In genomic region chr2:102354076-102354475, GRCm38 (mm10) we compare ENCODE assay signal across 26 mouse cellular contexts. TPM values are rescaled to one million over a fixed set of nuclear protein-coding genes. Genes with fewer than 3 reads are reported as not detected.
DNase-seq lines count a peak whose midpoint lies in the region; ATAC-seq lines count a peak whose summit lies in the region.
"Had no signal": no experiment of that assay in that cellular context is flagged by ENCODE, and none has a peak within 500 bp of the region (broad histone marks: within the 10 kb centered on the region; RNA-seq: fewer than 3 reads in every experiment).

No protein-coding gene starts in this region.

- H3K36me3 ChIP-seq in forebrain, embryonic 14.5 days (ENCODE audit: control insufficient read depth, insufficient read depth, low read length), result peaks cover 17% of the 10 kb centered on the region

- 37% methylated on average over 1 of the region's 1 CpGs for WGBS in forebrain, embryonic 14.5 days

- ATAC-seq in forebrain, embryonic 14.5 days, result no peak
- ATAC-seq: forebrain, embryonic 13.5 days; forebrain, postnatal 0 days; Patski had no signal

- H3K27me3 ChIP-seq in forebrain, embryonic 14.5 days (replicated peaks; ENCODE audit: control insufficient read depth, insufficient read depth, low read length), result no peaks in the 10 kb centered on the region
- H3K27me3 ChIP-seq: CH12.LX; forebrain, embryonic 13.5 days; heart, embryonic 12.5 days; hindbrain, embryonic 12.5 days; hindbrain, embryonic 15.5 days; Patski had no signal

- H3K4me3 ChIP-seq in forebrain, embryonic 14.5 days (ENCODE audit: low read depth, low read length), result no peak overlapping the region
- H3K4me3 ChIP-seq: forebrain, embryonic 10.5 days; forebrain, embryonic 13.5 days; heart, embryonic 12.5 days; hindbrain, embryonic 12.5 days; hindbrain, embryonic 15.5 days had no signal

- no peaks in the 10 kb centered on the region for H3K4me1 ChIP-seq in forebrain, embryonic 14.5 days (ENCODE audit: control insufficient read depth, insufficient read depth, low read length)
- H3K4me1 ChIP-seq: forebrain, embryonic 10.5 days; forebrain, embryonic 13.5 days; hindbrain, embryonic 12.5 days; hindbrain, embryonic 15.5 days had no signal

- no peak overlapping the region for H3K9ac ChIP-seq in forebrain, embryonic 14.5 days (ENCODE audit: low read length)
- H3K9ac ChIP-seq: forebrain, embryonic 13.5 days; forebrain, postnatal 0 days; heart, embryonic 12.5 days; hindbrain, embryonic 12.5 days; hindbrain, embryonic 15.5 days had no signal

- H3K9me3 ChIP-seq in forebrain, embryonic 14.5 days (replicated peaks; ENCODE audit: control insufficient read depth, low read length), result no peaks in the 10 kb centered on the region
- H3K9me3 ChIP-seq: forebrain, embryonic 10.5 days; forebrain, embryonic 13.5 days; G1E; heart, embryonic 12.5 days; hindbrain, embryonic 12.5 days; hindbrain, embryonic 15.5 days had no signal

- no peak overlapping the region for H3K27ac ChIP-seq in forebrain, embryonic 14.5 days (ENCODE audit: low read depth, low read length)
- H3K27ac ChIP-seq: forebrain, embryonic 10.5 days; forebrain, embryonic 13.5 days; hindbrain, embryonic 12.5 days; hindbrain, embryonic 15.5 days had no signal

- no peak overlapping the region for H3K4me2 ChIP-seq in forebrain, embryonic 14.5 days (ENCODE audit: low read length)
- H3K4me2 ChIP-seq: forebrain, embryonic 13.5 days; heart, embryonic 12.5 days; hindbrain, embryonic 12.5 days; hindbrain, embryonic 15.5 days had no signal

- DNase-seq in frontal cortex, adult 2 months (ENCODE audit: extremely low spot score in 1 of 2, low spot score in 1 of 2), result peak; percentile 38 to 57
- no peak for DNase-seq in frontal cortex, postnatal 14 days (ENCODE audit: low spot score in 2 of 2)
- DNase-seq in layer of hippocampus, adult 18-20 months (ENCODE audit: low spot score in 2 of 2), result peak; percentile 26 to 63
- DNase-seq in layer of hippocampus, postnatal 36 days, result no peak
- DNase-seq in right cerebral cortex, adult 18-20 months, result peak; percentile 27
- no peak for DNase-seq in right cerebral cortex, postnatal 4 days
- no peak for DNase-seq in forebrain, embryonic 14.5 days (ENCODE audit: low spot score)
- DNase-seq: adrenal gland, adult 2 months; adrenal gland, postnatal 14 days; B cell, adult 2 months; cerebellum, adult 11-12 months; cerebellum, adult 8-10 months; cerebellum, postnatal 10 days; cerebellum, postnatal 36 days; embryo, embryonic 11 days; forebrain, postnatal 0 days; gastrocnemius, postnatal 25 days; heart, adult 18-20 months had no signal

RNA-seq across cellular contexts. Expression of gene Trim44, which starts 53.6 kb away (rescaled TPM):
- polyA plus RNA-seq in frontal cortex, adult 2 months (2012; rRNA removed), result 143 and 157 TPM in 2 replicates
- total RNA-seq in layer of hippocampus, adult 18-20 months (2021), result 100 to 1,000 TPM; 169 to 180 TPM
- total RNA-seq in layer of hippocampus, postnatal 36 days (2021), result 100 to 1,000 TPM; 169 to 173 TPM
- polyA plus RNA-seq in forebrain, embryonic 14.5 days (2014; fragmentation: Nextera tagmentation; extraction: Ambion mirVana), result 29.8 and 34.6 TPM in 2 replicates

Comparison
In these comparisons a context has a peak if more than half of its experiments do, and no peak if none do; other contexts are left out.
1. DNase-seq: peak in frontal cortex, adult 2 months (2 of 2), layer of hippocampus, adult 18-20 months (2 of 2) and right cerebral cortex, adult 18-20 months (single experiment); none in frontal cortex, postnatal 14 days (0 of 2), layer of hippocampus, postnatal 36 days (0 of 2), right cerebral cortex, postnatal 4 days (single experiment) and forebrain, embryonic 14.5 days (single experiment).